Mouse (Mus musculus): Measurements from ENCODE around the gene Gm10322. TPM values are rescaled to one million over a fixed set of nuclear protein-coding genes. Genes with fewer than 3 reads are reported as not detected.

Gm10322 gene
- not detected in 2 replicates for polyA plus RNA-seq (2015; fragmentation: Nextera tagmentation; extraction: Ambion mirVana)

GRCm38 (mm10) chr10:59615981-59616520 lies at the start of gene Gm10322:
Gene Gm10322, plus strand, starts transcription at chr10:59616063.
- Histone ChIP-seq H3K4me2 (replicated peaks; ENCODE audit: low read depth, low read length) (peak within 1 kb of the TSS; percentile 86), H3K27ac (ENCODE audit: low read length) (peak within 1 kb of the TSS; percentile 84), H3K36me3 (ENCODE audit: insufficient read depth, low read length) (no peaks in the 10 kb centered on the region), H3K4me1 (ENCODE audit: insufficient read depth, low read length) (peaks cover 32% of the 10 kb centered on the region), H3K9ac (replicated peaks; ENCODE audit: low read length) (peak within 1 kb of the TSS; percentile 96), H3K27me3 (ENCODE audit: insufficient read depth, low read length) (no peaks in the 10 kb centered on the region), H3K4me3 (ENCODE audit: low read length) (peak within 1 kb of the TSS; percentile 89), H3K9me3 (ENCODE audit: low read length) (no peaks in the 10 kb centered on the region)
- under 1% methylated on average over 41 of the region's 51 CpGs for WGBS
- ATAC-seq (ENCODE audit: low FRiP score, low TSS enrichment), result peak; percentile 88

- H3K27ac ChIP-seq (ENCODE audit: low read length), result no peak overlapping the region
- H3K4me2 ChIP-seq (replicated peaks; ENCODE audit: low read depth, low read length), result no peak overlapping the region
- no peaks in the 10 kb centered on the region for H3K9me3 ChIP-seq (ENCODE audit: low read length)
- H3K36me3 ChIP-seq (ENCODE audit: insufficient read depth, low read length), result no peaks in the 10 kb centered on the region
- no peaks in the 10 kb centered on the region for H3K27me3 ChIP-seq (ENCODE audit: insufficient read depth, low read length)
- no peak for ATAC-seq (ENCODE audit: low FRiP score, low TSS enrichment)
- H3K4me1 ChIP-seq (ENCODE audit: insufficient read depth, low read length), result peaks cover 34% of the 10 kb centered on the region
- H3K4me3 ChIP-seq (ENCODE audit: low read length), result no peak overlapping the region
- H3K9ac ChIP-seq (replicated peaks; ENCODE audit: low read length), result no peak overlapping the region
- 86% methylated on average over 13 of the region's 13 CpGs for whole genome bisulfite sequencing
Observed at GRCm38 (mm10) chr10:59566968-59567367, 48.9 kb upstream of the Gm10322 start.

GRCm38 (mm10) chr10:59568665-59569480 lies 47.0 kb upstream of the Gm10322 start:
- no peak overlapping the region for H3K4me3 ChIP-seq (ENCODE audit: low read length)
- H3K9me3 ChIP-seq (ENCODE audit: low read length), result peaks cover 5% of the 10 kb centered on the region; the same call in 1 of the 2 replicates
- no peak overlapping the region for H3K27ac ChIP-seq (ENCODE audit: low read length)
- no peaks in the 10 kb centered on the region for H3K27me3 ChIP-seq (ENCODE audit: insufficient read depth, low read length)
- H3K4me1 ChIP-seq (ENCODE audit: insufficient read depth, low read length), result peaks cover 36% of the 10 kb centered on the region
- ATAC-seq (ENCODE audit: low FRiP score, low TSS enrichment), result no peak
- WGBS, result 68% methylated on average over 10 of the region's 10 CpGs
- H3K4me2 ChIP-seq (replicated peaks; ENCODE audit: low read depth, low read length), result no peak overlapping the region
- H3K9ac ChIP-seq (replicated peaks; ENCODE audit: low read length), result no peak overlapping the region
- H3K36me3 ChIP-seq (ENCODE audit: insufficient read depth, low read length), result no peaks in the 10 kb centered on the region

- Histone ChIP-seq H3K4me2 (replicated peaks; ENCODE audit: low read depth, low read length) (no peak overlapping the region), H3K27me3 (ENCODE audit: insufficient read depth, low read length) (no peaks in the 10 kb centered on the region), H3K27ac (ENCODE audit: low read length) (no peak overlapping the region), H3K36me3 (ENCODE audit: insufficient read depth, low read length) (no peaks in the 10 kb centered on the region), H3K9me3 (ENCODE audit: low read length) (peaks cover 5% of the 10 kb centered on the region; the same call in 1 of the 2 replicates), H3K4me1 (ENCODE audit: insufficient read depth, low read length) (peaks cover 34% of the 10 kb centered on the region), H3K9ac (replicated peaks; ENCODE audit: low read length) (no peak overlapping the region), H3K4me3 (ENCODE audit: low read length) (no peak overlapping the region)
- no peak for ATAC-seq (ENCODE audit: low FRiP score, low TSS enrichment)
- WGBS, result 74% methylated on average over 1 of the region's 1 CpGs
Observed at GRCm38 (mm10) chr10:59569481-59569869, 46.4 kb upstream of the Gm10322 start.

GRCm38 (mm10) chr10:59570360-59570759 lies 45.5 kb upstream of the Gm10322 start:
- Histone ChIP-seq H3K36me3 (ENCODE audit: insufficient read depth, low read length) (no peaks in the 10 kb centered on the region), H3K4me1 (ENCODE audit: insufficient read depth, low read length) (peaks cover 30% of the 10 kb centered on the region), H3K4me3 (ENCODE audit: low read length) (no peak overlapping the region), H3K27me3 (ENCODE audit: insufficient read depth, low read length) (no peaks in the 10 kb centered on the region), H3K4me2 (replicated peaks; ENCODE audit: low read depth, low read length) (no peak overlapping the region), H3K27ac (ENCODE audit: low read length) (no peak overlapping the region), H3K9me3 (ENCODE audit: low read length) (peaks cover 5% of the 10 kb centered on the region; the same call in 1 of the 2 replicates), H3K9ac (replicated peaks; ENCODE audit: low read length) (no peak overlapping the region)
- 65% methylated on average over 6 of the region's 6 CpGs for WGBS
- ATAC-seq (ENCODE audit: low FRiP score, low TSS enrichment), result no peak

GRCm38 (mm10) chr10:59570780-59571179 lies 45.1 kb upstream of the Gm10322 start:
- no peak for ATAC-seq (ENCODE audit: low FRiP score, low TSS enrichment)
- H3K27ac ChIP-seq (ENCODE audit: low read length), result no peak overlapping the region

GRCm38 (mm10) chr10:59571273-59571672 lies 44.6 kb upstream of the Gm10322 start:
- WGBS, result 76% methylated on average over 4 of the region's 4 CpGs
- peaks cover 30% of the 10 kb centered on the region for H3K4me1 ChIP-seq (ENCODE audit: insufficient read depth, low read length)
- H3K4me3 ChIP-seq (ENCODE audit: low read length), result no peak overlapping the region
- H3K9me3 ChIP-seq (ENCODE audit: low read length), result peaks cover 5% of the 10 kb centered on the region; the same call in 1 of the 2 replicates
- H3K4me2 ChIP-seq (replicated peaks; ENCODE audit: low read depth, low read length), result no peak overlapping the region
- H3K27me3 ChIP-seq (ENCODE audit: insufficient read depth, low read length), result no peaks in the 10 kb centered on the region
- no peak overlapping the region for H3K27ac ChIP-seq (ENCODE audit: low read length)
- ATAC-seq (ENCODE audit: low FRiP score, low TSS enrichment), result no peak
- H3K9ac ChIP-seq (replicated peaks; ENCODE audit: low read length), result no peak overlapping the region
- H3K36me3 ChIP-seq (ENCODE audit: insufficient read depth, low read length), result no peaks in the 10 kb centered on the region

More at GRCm38 (mm10) chr10:59570780-59571179, 45.1 kb upstream of the Gm10322 start:
- H3K9ac ChIP-seq (replicated peaks; ENCODE audit: low read length), result no peak overlapping the region
- H3K27me3 ChIP-seq (ENCODE audit: insufficient read depth, low read length), result no peaks in the 10 kb centered on the region
- H3K4me1 ChIP-seq (ENCODE audit: insufficient read depth, low read length), result peaks cover 30% of the 10 kb centered on the region
- no peaks in the 10 kb centered on the region for H3K36me3 ChIP-seq (ENCODE audit: insufficient read depth, low read length)
- H3K4me3 ChIP-seq (ENCODE audit: low read length), result no peak overlapping the region
- 54% methylated on average over 2 of the region's 2 CpGs for WGBS
- no peak overlapping the region for H3K4me2 ChIP-seq (replicated peaks; ENCODE audit: low read depth, low read length)
- H3K9me3 ChIP-seq (ENCODE audit: low read length), result peaks cover 5% of the 10 kb centered on the region; the same call in 1 of the 2 replicates

- no peak overlapping the region for H3K27ac ChIP-seq (ENCODE audit: low read length)
- no peak for ATAC-seq (ENCODE audit: low FRiP score, low TSS enrichment)
Observed at GRCm38 (mm10) chr10:59571964-59572363, 43.9 kb upstream of the Gm10322 start.

GRCm38 (mm10) chr10:59576305-59576704 lies 39.6 kb upstream of the Gm10322 start:
- Histone ChIP-seq H3K9ac (replicated peaks; ENCODE audit: low read length) (no peak overlapping the region), H3K9me3 (ENCODE audit: low read length) (peaks cover 5% of the 10 kb centered on the region; the same call in 1 of the 2 replicates), H3K4me1 (ENCODE audit: insufficient read depth, low read length) (peaks cover 25% of the 10 kb centered on the region), H3K27me3 (ENCODE audit: insufficient read depth, low read length) (no peaks in the 10 kb centered on the region), H3K4me2 (replicated peaks; ENCODE audit: low read depth, low read length) (no peak overlapping the region), H3K27ac (ENCODE audit: low read length) (peak overlapping the region; percentile 37; the same call in 1 of the 2 replicates), H3K36me3 (ENCODE audit: insufficient read depth, low read length) (no peaks in the 10 kb centered on the region), H3K4me3 (ENCODE audit: low read length) (no peak overlapping the region)
- WGBS, result 22% methylated on average over 5 of the region's 5 CpGs
- ATAC-seq (ENCODE audit: low FRiP score, low TSS enrichment), result no peak

More at GRCm38 (mm10) chr10:59571964-59572363, 43.9 kb upstream of the Gm10322 start:
- Histone ChIP-seq H3K9ac (replicated peaks; ENCODE audit: low read length) (no peak overlapping the region), H3K9me3 (ENCODE audit: low read length) (peaks cover 5% of the 10 kb centered on the region; the same call in 1 of the 2 replicates), H3K4me1 (ENCODE audit: insufficient read depth, low read length) (peaks cover 30% of the 10 kb centered on the region), H3K4me2 (replicated peaks; ENCODE audit: low read depth, low read length) (no peak overlapping the region), H3K4me3 (ENCODE audit: low read length) (no peak overlapping the region), H3K27me3 (ENCODE audit: insufficient read depth, low read length) (no peaks in the 10 kb centered on the region), H3K36me3 (ENCODE audit: insufficient read depth, low read length) (no peaks in the 10 kb centered on the region)
- WGBS, result 77% methylated on average over 5 of the region's 5 CpGs
